Mouse (Mus musculus) MEL (cell line): ENCODE results near the gene Btbd19. TPM values are rescaled to one million over a fixed set of nuclear protein-coding genes. Genes with fewer than 3 reads are reported as not detected.

Source experiments
- DNase-seq: peaks from one replicate; pipeline ENCODE4 v3.0.0; 2011; ENCODE audit warnings: low read depth, low spot score
- H3K27ac ChIP-seq: 2 replicates; pipeline ENCODE4 v1.5.1; 2012; ENCODE audit warnings: low read depth, mild to moderate bottlenecking, control low read depth, low read length, moderate library complexity; ENCODE audit not compliant: control insufficient read depth
- H3K27me3 ChIP-seq, 2 experiments: fragments of 150-350 bp in 1 of 2; sonication (generic) in 1 of 2; 2 replicates each; pipeline ENCODE4 v1.6.1; 2012; ENCODE audit warnings: low read length in 2 of 2, mild to moderate bottlenecking in 2 of 2, improper control_type of control experiment in 1 of 2, moderate library complexity in 1 of 2; ENCODE audit not compliant: insufficient read depth in 2 of 2, control insufficient read depth in 1 of 2
- H3K36me3 ChIP-seq, 2 experiments: 2 replicates each; pipeline ENCODE4 v1.6.1; 2012 to 2014; ENCODE audit warnings: low read length in 2 of 2, improper control_type of control experiment in 1 of 2, inconsistent platforms in 1 of 2, mild to moderate bottlenecking in 1 of 2; ENCODE audit not compliant: insufficient read depth in 2 of 2, control insufficient read depth in 1 of 2
- H3K4me1 ChIP-seq, 2 experiments: fragments of 150-350 bp in 1 of 2; sonication (generic) in 1 of 2; 2 replicates each; pipeline ENCODE4 v1.6.1; 2012; ENCODE audit warnings: low read length in 2 of 2, improper control_type of control experiment in 1 of 2, mild to moderate bottlenecking in 1 of 2; ENCODE audit not compliant: insufficient read depth in 2 of 2, control insufficient read depth in 1 of 2
- H3K4me3 ChIP-seq, 2 experiments: fragments of 150-350 bp in 1 of 2; sonication (generic) in 1 of 2; 2 replicates each; pipeline ENCODE4 v1.5.1; 2012; ENCODE audit warnings: low read depth in 2 of 2, low read length in 2 of 2, mild to moderate bottlenecking in 2 of 2, moderate library complexity in 2 of 2, control low read depth in 1 of 2, improper control_type of control experiment in 1 of 2; ENCODE audit not compliant: control insufficient read depth in 1 of 2, insufficient read depth in 1 of 2
- H3K79me2 ChIP-seq: 2 replicates; pipeline ENCODE4 v1.6.1; 2012; ENCODE audit warnings: mild to moderate bottlenecking, low read length, moderate library complexity; ENCODE audit not compliant: control insufficient read depth, poor library complexity, insufficient read depth
- H3K9ac ChIP-seq: 2 replicates; pipeline ENCODE4 v1.6.1; 2012; ENCODE audit warnings: low read depth, mild to moderate bottlenecking, control low read depth, low read length, moderate library complexity; ENCODE audit not compliant: control insufficient read depth, poor library complexity, severe bottlenecking
- H3K9me3 ChIP-seq: fragments of 150-350 bp; sonication (generic); replicated peaks from 2 replicates; pipeline ENCODE4 v1.6.1; 2012; ENCODE audit warnings: mild to moderate bottlenecking, low read length, improper control_type of control experiment, moderate library complexity; ENCODE audit not compliant: insufficient read depth
- BHLHE40 ChIP-seq: IDR thresholded peaks from 2 replicates; pipeline ENCODE4 v1.6.1; 2012; ENCODE audit warnings: low read depth, mild to moderate bottlenecking, inconsistent platforms, low read length, improper control_type of control experiment, borderline replicate concordance
- CHD1 ChIP-seq: IDR thresholded peaks from 2 replicates; pipeline ENCODE4 v1.6.1; 2012; ENCODE audit warnings: low read depth, mild to moderate bottlenecking, inconsistent platforms, low read length, improper control_type of control experiment
- ELF1 ChIP-seq: IDR thresholded peaks from 2 replicates; pipeline ENCODE4 v1.6.1; 2014; ENCODE audit warnings: low read depth, mild to moderate bottlenecking, inconsistent platforms, low read length, improper control_type of control experiment, moderate library complexity
- HCFC1 ChIP-seq: IDR thresholded peaks from 2 replicates; pipeline ENCODE4 v1.6.1; 2012; ENCODE audit warnings: low read depth, mild to moderate bottlenecking, inconsistent platforms, low read length, improper control_type of control experiment, moderate library complexity
- MAX ChIP-seq: IDR thresholded peaks from 2 replicates; pipeline ENCODE4 v1.6.1; 2011; ENCODE audit warnings: low read length, improper control_type of control experiment
- MAZ ChIP-seq: IDR thresholded peaks from 2 replicates; pipeline ENCODE4 v1.6.1; 2012; ENCODE audit warnings: low read depth, mild to moderate bottlenecking, inconsistent platforms, low read length, improper control_type of control experiment
- MYC ChIP-seq: IDR thresholded peaks from 2 replicates; pipeline ENCODE4 v1.6.1; 2011; ENCODE audit warnings: low read depth, mild to moderate bottlenecking, low read length, improper control_type of control experiment, moderate library complexity
- POLR2A ChIP-seq, 2 experiments: IDR thresholded peaks; 2 replicates each; pipeline ENCODE4 v1.6.1; 2011 to 2012; ENCODE audit warnings: low read length in 2 of 2, mild to moderate bottlenecking in 2 of 2, control low read depth in 1 of 2, improper control_type of control experiment in 1 of 2, low read depth in 1 of 2, moderate library complexity in 1 of 2; ENCODE audit not compliant: control insufficient read depth in 1 of 2, insufficient read depth in 1 of 2, poor library complexity in 1 of 2
- RAD21 ChIP-seq: IDR thresholded peaks from 2 replicates; pipeline ENCODE4 v1.6.1; 2011; ENCODE audit warnings: mild to moderate bottlenecking, low read depth, low read length, improper control_type of control experiment
- RCOR1 ChIP-seq: IDR thresholded peaks from 2 replicates; pipeline ENCODE4 v1.6.1; 2012; ENCODE audit warnings: low read depth, mild to moderate bottlenecking, inconsistent platforms, low read length, improper control_type of control experiment
- SMC3 ChIP-seq: IDR thresholded peaks from 2 replicates; pipeline ENCODE4 v1.6.1; 2011; ENCODE audit warnings: low read depth, low read length, improper control_type of control experiment
- TAL1 ChIP-seq: IDR thresholded peaks from 2 replicates; pipeline ENCODE4 v1.6.1; 2012; ENCODE audit warnings: mild to moderate bottlenecking, inconsistent platforms, low read length, moderate library complexity, mixed read lengths
- TCF12 ChIP-seq: IDR thresholded peaks from 2 replicates; pipeline ENCODE4 v1.6.1; 2014; ENCODE audit warnings: low read depth, mild to moderate bottlenecking, inconsistent platforms, low read length, improper control_type of control experiment, moderate library complexity
- UBTF ChIP-seq: IDR thresholded peaks from 2 replicates; pipeline ENCODE4 v1.6.1; 2012; ENCODE audit warnings: low read depth, mild to moderate bottlenecking, inconsistent platforms, low read length, improper control_type of control experiment, moderate library complexity, borderline replicate concordance; ENCODE audit not compliant: insufficient read depth
- USF1 ChIP-seq: IDR thresholded peaks from 2 replicates; pipeline ENCODE4 v1.6.1; 2014; ENCODE audit warnings: low read depth, mild to moderate bottlenecking, inconsistent platforms, low read length, improper control_type of control experiment, moderate library complexity
- USF2 ChIP-seq, 2 experiments: IDR thresholded peaks; 2 replicates each; pipeline ENCODE4 v1.6.1; 2011 to 2012; ENCODE audit warnings: improper control_type of control experiment in 2 of 2, low read length in 2 of 2, borderline replicate concordance in 1 of 2, inconsistent platforms in 1 of 2, low read depth in 1 of 2, mild to moderate bottlenecking in 1 of 2; ENCODE audit not compliant: insufficient read depth in 1 of 2
- ZC3H11A ChIP-seq: IDR thresholded peaks from 2 replicates; pipeline ENCODE4 v1.6.1; 2012; ENCODE audit warnings: low read depth, mild to moderate bottlenecking, inconsistent platforms, low read length, improper control_type of control experiment
- ZKSCAN1 ChIP-seq: IDR thresholded peaks from 2 replicates; pipeline ENCODE4 v1.6.1; 2012; ENCODE audit warnings: low read depth, mild to moderate bottlenecking, inconsistent platforms, low read length, improper control_type of control experiment, moderate library complexity
- polyA plus RNA-seq, 2 experiments: library from polyadenylated mRNA; stranded (reverse) in 1 of 2; unstranded in 1 of 2; fragments of >175 nt in 1 of 2; fragments of >200 nt in 1 of 2; gene quantifications; 2 replicates each; pipeline versions ENCODE4 v1.2.1 to v1.2.4; 2012; ENCODE audit warnings: low replicate concordance in 2 of 2, low read depth in 1 of 2; ENCODE audit not compliant: insufficient read length in 2 of 2, insufficient read depth in 1 of 2, missing spikeins in 1 of 2
- total RNA-seq: library from RNA; depleted of rRNA; stranded (reverse); fragments of 300-350 nt; gene quantifications from 2 replicates; pipeline ENCODE4 v1.2.3, GENCODE M21; 2012

Gene Btbd19
- total and polyA plus RNA-seq, 3 experiments, result 13.6 to 22.6 TPM; not detected in 1

DNA sequence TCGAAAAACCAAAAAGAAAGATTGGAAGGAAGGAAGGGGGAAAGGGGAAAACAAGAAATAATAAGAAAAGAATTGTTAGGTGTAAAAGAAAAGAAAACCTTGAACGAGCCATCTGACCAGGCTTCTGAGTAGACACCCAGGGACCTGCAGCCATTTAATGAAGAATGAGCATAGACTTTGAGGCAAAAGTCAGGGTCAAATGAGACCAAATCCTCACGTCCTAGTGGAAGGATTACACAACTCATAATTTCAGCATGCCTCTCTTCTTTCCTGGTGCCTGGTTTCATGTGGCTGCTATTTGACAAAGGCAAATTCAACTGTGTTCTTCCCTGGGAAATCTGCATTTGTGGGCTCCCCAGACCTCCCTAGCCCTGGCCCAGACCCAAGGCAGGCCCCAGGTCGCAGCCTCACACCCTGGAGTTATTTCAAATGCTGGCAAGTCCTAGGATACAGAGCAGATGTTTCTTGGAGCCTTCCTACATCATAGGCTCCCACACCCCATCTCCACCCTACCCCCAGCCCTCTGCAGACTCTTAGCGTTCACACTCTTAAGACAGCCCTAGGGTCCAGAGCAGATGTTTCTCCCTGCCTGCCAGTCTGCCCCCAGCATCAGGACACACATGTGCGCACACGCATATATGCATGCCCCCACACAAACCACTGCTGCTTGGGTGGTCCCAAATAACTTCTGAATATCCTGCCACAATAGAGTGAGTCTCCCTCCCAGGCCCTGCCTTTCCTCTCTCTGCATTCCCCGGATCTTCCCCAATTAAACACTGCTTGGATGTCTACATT lies 27.4 kb downstream of the Btbd19 start:
- H3K36me3 ChIP-seq, result no peaks in the 10 kb centered on the region
- no peaks in the 10 kb centered on the region for H3K79me2 ChIP-seq
- H3K27me3 ChIP-seq, result peaks cover 2 to 9% of the 10 kb centered on the region in 2 experiments
- no peaks in the 10 kb centered on the region for H3K4me1 ChIP-seq
- H3K27ac ChIP-seq, result no peak overlapping the region
- no peaks in the 10 kb centered on the region for H3K9me3 ChIP-seq
- no peak overlapping the region for H3K9ac ChIP-seq
- TF ChIP-seq ELF1, result no peak
- no peak for TF ChIP-seq TAL1
- no peak for TF ChIP-seq TCF12
- TF ChIP-seq SMC3, result no peak
- TF ChIP-seq ZC3H11A, result no peak
- H3K4me3 ChIP-seq, result no peak overlapping the region
- no peak for DNase-seq

DNA sequence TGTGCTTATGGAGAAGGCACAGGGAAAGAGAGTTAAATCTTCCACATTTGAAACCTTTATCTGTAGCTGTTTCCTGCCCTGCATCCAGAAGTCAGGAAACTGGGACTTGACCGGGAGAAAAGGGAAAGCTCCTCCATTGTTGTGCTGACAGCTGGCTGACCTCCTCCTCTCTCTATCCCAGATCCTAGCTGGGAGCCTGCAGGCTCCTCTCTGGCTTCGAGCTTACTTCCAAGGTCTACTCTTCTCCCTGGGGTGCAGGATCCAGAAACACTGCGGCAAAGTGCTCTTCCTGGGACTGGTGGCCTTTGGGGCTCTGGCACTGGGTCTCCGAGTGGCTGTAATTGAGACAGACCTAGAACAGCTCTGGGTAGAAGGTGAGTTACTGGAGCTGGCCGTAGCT lies 28.9 kb downstream of the Btbd19 start:
- H3K36me3 ChIP-seq, result no peaks in the 10 kb centered on the region
- peaks cover 2 to 9% of the 10 kb centered on the region in 2 experiments for H3K27me3 ChIP-seq
- H3K4me3 ChIP-seq, result no peak overlapping the region
- no peaks in the 10 kb centered on the region for H3K4me1 ChIP-seq
- TF ChIP-seq RAD21, result no peak
- no peak for TF ChIP-seq MAX
- TF ChIP-seq TCF12, result no peak
- no peak for TF ChIP-seq CHD1
- TF ChIP-seq UBTF, result no peak
- TF ChIP-seq POLR2A (IDR thresholded peaks at IDR 0.05; ENCODE audit: control insufficient read depth in 1 of 2, insufficient read depth in 1 of 2, low read depth in 1 of 2, low read length in 2 of 2, poor library complexity in 1 of 2), result no peak
- no peak for TF ChIP-seq MAZ
- TF ChIP-seq BHLHE40, result no peak
- no peak for TF ChIP-seq ELF1
- no peak for TF ChIP-seq USF2 (IDR thresholded peaks at IDR 0.05; ENCODE audit: borderline replicate concordance in 1 of 2, insufficient read depth in 1 of 2, low read depth in 1 of 2, low read length in 2 of 2)
- no peak for TF ChIP-seq ZKSCAN1
- TF ChIP-seq MYC, result no peak
- no peak for TF ChIP-seq HCFC1
- no peak for TF ChIP-seq USF1
- TF ChIP-seq SMC3, result no peak
- TF ChIP-seq RCOR1, result no peak
- TF ChIP-seq, all 39 proteins: peak for 0
- Histone ChIP-seq H3K9ac (no peak overlapping the region), H3K27ac (no peak overlapping the region), H3K79me2 (no peaks in the 10 kb centered on the region), H3K9me3 (no peaks in the 10 kb centered on the region)
- DNase-seq, result no peak
